Mouse (Mus musculus) ES-Bruce4 (cell line): ENCODE measurements around the gene Bcl10. TPM values are rescaled to one million over a fixed set of nuclear protein-coding genes. Genes with fewer than 3 reads are reported as not detected.

ENCODE experiments used
- H3K27ac ChIP-seq: 2 replicates; pipeline ENCODE4 v1.5.1; 2012; ENCODE audit warnings: low read length, inconsistent platforms; ENCODE audit not compliant: insufficient read depth
- H3K27me3 ChIP-seq: 2 replicates; pipeline ENCODE4 v1.6.1; 2012; ENCODE audit warnings: mild to moderate bottlenecking, low read length, inconsistent platforms; ENCODE audit not compliant: control insufficient read depth, poor library complexity, insufficient read depth, severe bottlenecking
- H3K36me3 ChIP-seq: 2 replicates; pipeline ENCODE4 v1.6.1; 2012; ENCODE audit warnings: inconsistent platforms, mild to moderate bottlenecking, low read length, moderate library complexity; ENCODE audit not compliant: control insufficient read depth, poor library complexity, insufficient read depth, severe bottlenecking
- H3K4me1 ChIP-seq: one replicate; pipeline ENCODE4 v1.8.1; 2011; ENCODE audit warnings: low read length; ENCODE audit not compliant: control insufficient read depth, insufficient read depth
- H3K4me3 ChIP-seq: 2 replicates; pipeline ENCODE4 v1.5.1; 2011; ENCODE audit warnings: low read depth, mild to moderate bottlenecking, low read length
- H3K9ac ChIP-seq: 2 replicates; pipeline ENCODE4 v1.6.1; 2012; ENCODE audit warnings: low read depth, mild to moderate bottlenecking, inconsistent platforms; ENCODE audit not compliant: poor library complexity, severe bottlenecking
- H3K9me3 ChIP-seq: replicated peaks from 2 replicates; pipeline ENCODE4 v1.6.1; 2012; ENCODE audit warnings: mild to moderate bottlenecking, low read length, inconsistent platforms; ENCODE audit not compliant: control insufficient read depth, poor library complexity, insufficient read depth, severe bottlenecking
- CTCF ChIP-seq: IDR thresholded peaks from one replicate; pipeline ENCODE4 v1.8.1; 2011; ENCODE audit warnings: low read depth, low read length
- EP300 ChIP-seq: IDR thresholded peaks from 2 replicates; pipeline ENCODE4 v1.6.1; 2011; ENCODE audit warnings: low read depth, low read length; ENCODE audit not compliant: insufficient read depth
- POLR2A ChIP-seq: IDR thresholded peaks from one replicate; pipeline ENCODE4 v1.8.1; 2011; ENCODE audit warnings: low read length; ENCODE audit not compliant: insufficient read depth
- polyA plus RNA-seq: library from polyadenylated mRNA; stranded (reverse); fragments of >200 nt; gene quantifications from 2 replicates; pipeline ENCODE4 v1.2.4, GENCODE M21; 2011; ENCODE audit warnings: low read depth; ENCODE audit not compliant: missing spikeins, insufficient read depth, insufficient read length

Gene Bcl10
- polyA plus RNA-seq, 1 experiment = 43.2 TPM

DNA sequence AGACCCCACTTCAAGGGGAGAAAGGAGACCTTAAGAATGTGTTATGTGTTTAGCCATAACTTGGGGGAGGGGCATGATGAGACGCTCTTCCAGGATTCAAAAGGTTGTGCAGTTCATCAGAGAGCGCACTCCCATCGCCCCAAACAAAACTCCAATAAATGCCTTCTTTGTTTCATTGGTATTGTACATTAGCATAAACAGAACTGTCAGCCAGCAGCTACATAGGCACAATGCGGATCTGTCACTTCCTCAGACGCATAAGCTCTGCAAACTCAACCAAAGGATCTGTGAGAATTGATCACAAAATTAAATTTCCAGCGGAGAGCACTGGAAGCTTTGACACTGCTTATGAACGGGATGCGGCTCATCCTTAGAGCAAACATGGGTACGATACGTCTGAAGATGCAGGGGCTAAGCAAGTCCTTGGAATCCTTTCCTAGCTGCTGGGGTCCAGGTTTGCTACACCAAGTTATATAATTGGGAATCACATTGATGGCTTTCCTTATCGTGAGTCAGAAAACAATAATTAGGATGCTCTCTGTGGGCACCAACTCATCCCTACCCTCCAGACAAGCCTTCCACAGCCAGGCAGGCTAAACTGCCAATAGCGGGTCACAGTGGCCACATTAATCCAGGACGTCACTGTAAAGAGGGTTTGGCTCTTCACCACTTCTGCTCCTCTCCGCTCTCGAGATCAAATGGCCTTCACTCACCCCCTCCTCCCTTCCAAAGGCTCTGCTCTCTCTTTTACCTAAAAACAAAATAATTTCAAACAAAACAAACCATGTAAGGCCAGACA, 40.3 kb upstream of the Bcl10 start:
- H3K9ac ChIP-seq = no peak overlapping the region
- no peak overlapping the region for H3K27ac ChIP-seq
- H3K27me3 ChIP-seq = no peaks in the 10 kb centered on the region
- TF ChIP-seq CTCF = no peak
- no peak for TF ChIP-seq POLR2A
- no peak for TF ChIP-seq EP300
- H3K4me3 ChIP-seq = no peak overlapping the region
- H3K36me3 ChIP-seq = no peaks in the 10 kb centered on the region
- H3K4me1 ChIP-seq = no peaks in the 10 kb centered on the region
- no peaks in the 10 kb centered on the region for H3K9me3 ChIP-seq

DNA sequence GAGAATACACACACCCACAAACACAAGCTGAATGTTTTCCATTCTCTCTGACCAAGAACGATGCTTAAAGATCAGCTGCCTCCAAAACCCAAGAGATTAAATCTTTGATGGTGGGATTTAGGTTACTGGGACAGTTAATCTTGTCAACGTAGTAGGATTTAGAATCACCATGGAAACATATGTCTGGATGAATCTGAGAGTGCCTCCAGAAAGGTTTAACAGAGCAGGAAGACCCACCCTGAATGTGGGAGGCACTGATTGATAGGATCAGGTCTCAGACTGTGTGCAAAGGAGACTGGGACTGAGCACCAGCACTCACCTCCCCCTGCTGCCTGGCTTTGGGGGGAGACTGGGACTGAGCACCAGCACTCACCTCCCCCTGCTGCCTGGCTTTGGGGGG, 39.4 kb upstream of the Bcl10 start:
- Histone ChIP-seq H3K9ac (no peak overlapping the region), H3K9me3 (no peaks in the 10 kb centered on the region), H3K27me3 (no peaks in the 10 kb centered on the region), H3K4me3 (no peak overlapping the region), H3K4me1 (no peaks in the 10 kb centered on the region), H3K27ac (no peak overlapping the region), H3K36me3 (no peaks in the 10 kb centered on the region)
- TF ChIP-seq EP300 (no peak), POLR2A (no peak), CTCF (no peak)

DNA sequence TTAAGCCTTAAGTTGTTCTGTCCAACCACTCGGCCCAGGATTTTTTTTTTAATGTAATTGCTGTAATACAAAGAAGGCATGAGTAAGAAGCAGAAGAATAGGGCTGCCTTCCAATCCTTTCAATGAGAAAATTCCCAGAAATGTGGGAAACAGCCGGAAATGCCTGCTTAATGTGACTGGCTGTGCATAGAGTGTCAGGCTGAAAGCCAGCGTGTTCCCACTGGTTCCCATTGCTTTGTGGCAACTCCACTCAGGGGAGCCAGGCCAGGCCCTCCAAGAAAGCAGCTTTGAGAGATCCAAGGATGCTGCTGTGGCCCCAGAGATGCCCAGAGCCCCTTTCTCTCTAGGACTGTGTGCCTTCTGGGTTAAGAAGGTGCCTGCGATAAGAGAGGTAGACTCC, 37.2 kb upstream of the Bcl10 start:
- no peak overlapping the region for H3K4me3 ChIP-seq
- no peaks in the 10 kb centered on the region for H3K36me3 ChIP-seq
- no peak for TF ChIP-seq CTCF
- no peak for TF ChIP-seq EP300
- TF ChIP-seq POLR2A = no peak
- no peaks in the 10 kb centered on the region for H3K9me3 ChIP-seq
- H3K27ac ChIP-seq = no peak overlapping the region
- no peak overlapping the region for H3K9ac ChIP-seq
- H3K4me1 ChIP-seq = no peaks in the 10 kb centered on the region
- H3K27me3 ChIP-seq = no peaks in the 10 kb centered on the region

DNA sequence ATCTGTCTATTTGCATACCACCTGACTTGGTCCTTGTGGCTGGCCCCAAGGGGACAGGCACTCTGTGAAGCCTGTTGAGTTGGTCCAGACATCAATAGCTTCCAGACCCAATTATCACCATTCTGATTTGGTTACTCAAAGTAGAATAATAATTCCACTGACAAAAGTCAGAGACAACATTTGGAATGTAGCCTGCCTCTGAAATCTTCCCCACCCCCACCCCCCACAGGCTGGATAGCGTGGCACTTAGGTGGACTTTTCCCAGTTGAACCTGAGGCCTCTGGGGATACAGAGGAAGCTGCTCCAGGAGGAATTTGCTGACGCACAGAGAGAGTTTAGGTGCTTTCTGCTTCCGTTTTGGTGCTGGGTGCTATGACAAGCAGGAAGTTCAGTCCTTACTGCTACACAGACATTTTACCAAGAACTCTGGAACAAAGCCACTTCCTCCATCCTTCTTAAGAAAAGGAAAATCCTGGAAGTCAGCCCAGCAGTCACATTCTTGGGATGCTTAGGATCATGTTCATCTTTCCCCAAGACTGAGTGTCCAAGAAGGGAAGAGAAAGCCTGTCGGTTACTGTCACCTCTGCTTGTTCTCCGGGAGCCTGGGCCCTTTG, 36.6 kb upstream of the Bcl10 start:
- no peak overlapping the region for H3K27ac ChIP-seq
- no peaks in the 10 kb centered on the region for H3K4me1 ChIP-seq
- no peak overlapping the region for H3K9ac ChIP-seq
- H3K4me3 ChIP-seq = no peak overlapping the region
- H3K27me3 ChIP-seq = no peaks in the 10 kb centered on the region
- H3K36me3 ChIP-seq = no peaks in the 10 kb centered on the region
- no peaks in the 10 kb centered on the region for H3K9me3 ChIP-seq
- TF ChIP-seq CTCF = no peak
- TF ChIP-seq POLR2A = no peak

DNA sequence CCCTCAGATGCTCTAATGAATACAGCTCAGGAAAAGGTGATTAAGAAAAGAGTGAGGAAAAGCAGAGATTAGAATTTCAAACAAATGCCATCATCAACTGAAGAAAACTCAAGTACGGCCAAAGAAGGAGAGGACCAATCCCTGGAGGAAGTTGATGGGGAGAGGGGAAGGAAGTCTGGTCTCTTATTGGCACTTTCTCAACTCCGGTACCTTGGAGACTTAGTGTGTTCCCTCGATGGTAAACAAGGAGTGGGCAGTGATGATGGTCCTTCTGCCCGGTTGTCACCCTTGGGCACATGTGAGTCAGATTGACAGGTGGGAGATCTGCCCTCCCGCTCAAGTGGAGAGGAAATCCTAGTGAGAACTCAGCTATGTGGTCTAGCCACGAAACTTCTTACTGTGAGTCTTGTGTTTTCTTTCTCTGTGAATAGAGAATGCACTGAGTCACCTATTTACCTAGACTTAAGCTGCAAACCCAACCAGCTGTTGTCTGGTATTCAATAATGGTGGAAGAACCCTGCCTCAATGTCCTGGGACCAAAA, 35.1 kb upstream of the Bcl10 start:
- Histone ChIP-seq H3K27me3 (no peaks in the 10 kb centered on the region), H3K4me3 (no peak overlapping the region), H3K36me3 (no peaks in the 10 kb centered on the region), H3K4me1 (no peaks in the 10 kb centered on the region), H3K9ac (no peak overlapping the region), H3K9me3 (no peaks in the 10 kb centered on the region), H3K27ac (no peak overlapping the region)
- no peak for TF ChIP-seq EP300
- TF ChIP-seq CTCF = no peak
- no peak for TF ChIP-seq POLR2A
